Mouse (Mus musculus): ENCODE results near the gene Cers5. TPM values are rescaled to one million over a fixed set of nuclear protein-coding genes. Genes with fewer than 3 reads are reported as not detected.
"Not testable (repeated sequence)": the region's sequence is repeated elsewhere in the genome, so short reads cannot be mapped to it uniquely, and the experiment has no call there.

The Cers5 gene
- total RNA-seq, 2 experiments from 2014 or later, result 29.6 to 30.2 TPM

DNA sequence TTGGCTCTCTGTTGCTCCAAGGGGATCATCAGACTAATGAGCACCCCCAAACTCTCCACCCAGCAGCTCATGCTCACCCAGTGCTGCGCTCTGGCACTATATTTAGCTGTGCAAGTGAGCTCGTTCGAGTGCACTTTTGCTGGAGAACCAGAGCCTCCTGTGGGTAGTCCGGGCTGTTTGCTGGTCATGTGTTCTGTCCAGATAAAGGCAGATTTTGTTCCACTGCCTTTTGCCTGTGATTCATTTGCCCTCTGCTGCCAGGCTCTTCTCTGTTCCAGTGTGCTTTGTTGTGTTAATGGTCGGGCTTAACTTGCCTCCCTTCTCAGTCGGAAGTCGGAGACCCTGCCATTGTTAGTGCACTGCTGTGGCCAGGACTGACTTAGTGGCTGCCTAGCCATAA, 67.8 kb downstream of the Cers5 start:
- no peak for DNase-seq

GRCm38 (mm10) chr15:99704041-99704681, 68.5 kb downstream of the Cers5 start:
- DNase-seq, result peak in 1 of 2 experiments; percentile 59

DNA sequence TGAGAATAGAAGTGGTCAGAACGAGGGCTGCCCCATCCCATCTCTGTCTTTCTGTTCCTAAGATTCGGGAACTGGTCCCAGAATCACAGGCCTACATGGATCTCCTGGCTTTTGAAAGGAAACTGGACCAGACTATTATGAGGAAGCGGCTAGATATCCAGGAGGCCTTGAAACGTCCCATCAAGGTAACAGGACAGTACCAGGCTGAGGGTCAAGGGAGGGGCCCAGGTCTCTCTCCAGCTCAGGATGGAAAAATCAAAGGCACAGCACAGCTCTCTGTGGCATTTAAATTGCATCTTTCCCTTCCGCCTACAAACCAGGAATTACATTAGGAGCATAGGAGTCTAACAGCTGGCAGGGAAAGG, 69.0 kb downstream of the Cers5 start:
- no peak for DNase-seq

GRCm38 (mm10) chr15:99703104-99703503, 69.6 kb downstream of the Cers5 start:
- DNase-seq, result no peak

GRCm38 (mm10) chr15:99701999-99702900, 70.4 kb downstream of the Cers5 start, which contains the start of gene Smarcd1:
Smarcd1 (plus strand) TSS chr15:99702129.
- peak; percentile 94 for DNase-seq

DNA sequence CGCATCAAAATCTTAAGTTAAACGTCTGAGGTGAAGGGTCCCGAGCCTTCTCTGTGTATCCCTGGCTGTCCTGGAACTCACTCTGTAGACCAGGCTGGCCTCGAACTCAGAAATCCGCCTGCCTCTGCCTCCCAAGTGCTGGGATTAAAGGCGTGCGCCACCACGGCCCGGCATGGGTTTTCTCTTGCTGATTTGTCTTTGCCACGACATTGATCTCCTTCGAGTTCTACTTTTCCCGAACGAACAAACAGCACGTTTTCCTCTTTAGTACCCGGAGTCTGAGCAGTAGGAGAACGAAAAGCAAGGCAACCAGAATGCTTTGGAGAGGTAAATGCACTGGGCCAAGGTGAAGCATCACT, 71.1 kb downstream of the Cers5 start:
- not testable (repeated sequence) for DNase-seq

- DNase-seq, result no peak
These were observed 72.2 kb downstream of the Cers5 start for GRCm38 (mm10) chr15:99700219-99701106.

DNA sequence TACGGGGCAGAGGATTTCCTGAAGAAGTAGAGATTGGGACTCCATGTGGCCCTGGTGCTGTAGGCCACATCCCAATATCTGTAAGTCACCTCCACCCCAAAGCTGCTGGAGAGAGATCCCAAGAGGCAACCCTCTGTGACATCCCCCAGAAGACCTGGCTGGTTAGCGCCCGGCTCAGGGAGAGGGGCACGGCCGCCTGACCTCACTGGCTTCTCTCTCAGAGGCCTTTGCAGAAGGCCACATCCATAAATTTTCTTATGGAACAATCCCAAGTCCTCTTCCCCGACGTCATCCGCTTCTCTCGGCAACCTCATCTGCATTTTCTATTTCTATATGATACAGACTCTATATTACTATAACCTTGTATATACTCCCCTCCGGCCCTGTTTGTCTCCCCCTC, 73.0 kb downstream of the Cers5 start:
- DNase-seq, result no peak

GRCm38 (mm10) chr15:99698533-99699085, 74.1 kb downstream of the Cers5 start:
- no peak for DNase-seq

DNA sequence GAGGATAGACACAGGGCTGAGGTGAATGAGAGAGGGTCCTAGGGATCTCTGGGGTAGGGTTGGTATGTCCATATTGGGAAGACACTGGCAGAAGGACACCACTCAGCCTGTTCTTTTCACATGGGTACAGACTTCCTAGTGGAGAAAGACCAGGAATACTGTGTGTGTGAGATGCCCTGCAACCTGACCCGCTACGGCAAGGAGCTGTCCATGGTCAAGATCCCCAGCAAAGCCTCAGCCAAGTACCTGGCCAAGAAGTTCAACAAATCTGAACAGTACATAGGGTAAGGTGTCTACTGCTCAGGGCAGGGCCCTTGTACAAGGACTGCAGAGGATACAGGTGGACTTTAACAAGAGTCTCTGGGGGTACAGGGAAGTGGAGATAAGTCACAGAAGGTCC, 75.4 kb downstream of the Cers5 start:
- DNase-seq, result no peak

DNA sequence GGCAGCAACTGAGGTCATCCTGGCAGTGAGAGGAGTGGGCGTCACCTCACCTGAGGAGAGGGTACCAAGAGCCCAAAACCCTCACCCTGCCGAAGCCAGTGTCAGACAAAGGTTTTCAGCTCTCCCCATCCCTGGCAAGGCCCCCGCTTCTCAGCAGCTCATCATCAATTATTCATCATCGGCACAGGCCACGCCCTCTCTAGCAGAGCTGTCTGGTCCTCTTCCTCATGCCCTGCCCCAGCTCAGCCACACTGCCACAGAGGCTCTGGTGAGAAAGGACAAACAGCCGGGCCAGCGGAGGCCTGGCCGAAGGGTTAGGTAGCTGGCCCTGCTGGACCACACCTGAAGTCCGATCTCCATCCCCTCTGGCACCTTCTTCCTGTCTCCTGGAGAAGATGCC, 80.7 kb downstream of the Cers5 start:
- no peak for DNase-seq

DNA sequence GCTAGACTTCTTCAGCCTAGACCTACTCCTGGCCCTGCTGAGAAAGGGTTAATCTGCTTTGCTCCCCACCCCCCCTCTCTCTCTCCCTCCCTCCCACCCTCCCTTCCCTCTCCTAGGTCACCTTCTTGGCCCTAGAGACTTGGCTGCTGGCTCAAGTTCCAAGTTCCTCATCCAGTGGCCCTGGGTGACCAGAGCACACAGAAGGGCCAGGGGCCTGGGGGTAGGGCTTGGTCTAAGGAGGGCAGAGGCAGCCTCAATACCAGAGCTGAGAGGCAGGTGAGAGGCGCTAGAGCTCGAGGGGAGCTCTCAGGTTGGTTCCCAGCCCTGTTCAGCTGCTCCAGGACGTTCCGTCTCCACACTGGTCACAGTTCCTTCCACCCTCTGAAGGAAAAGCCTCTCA, 81.8 kb downstream of the Cers5 start:
- no peak for DNase-seq

- peak in 1 of 2 experiments; percentile 58 for DNase-seq
These were observed 84.0 kb downstream of the Cers5 start for GRCm38 (mm10) chr15:99688712-99689111.

Other genes starting within 250 kb of the Cers5 start
- 100 to 1,000 TPM; 373 to 394 TPM for gene Faim2, start 244.7 kb downstream of the Cers5 start, total RNA-seq (2021)
- gene Aqp2, start 193.8 kb downstream of the Cers5 start, total RNA-seq (2021), result not detected
- not detected for gene Aqp5, start 182.1 kb downstream of the Cers5 start, total RNA-seq (2021)
- under 1 TPM in 1 of 2 experiments, not detected in 1; 0.25 TPM for gene Aqp6, start 171.5 kb downstream of the Cers5 start, total RNA-seq (2021)
- gene Racgap1, start 121.2 kb downstream of the Cers5 start, total RNA-seq (2021), result 1 to 10 TPM; 5.2 TPM
- gene Asic1, start 102.5 kb downstream of the Cers5 start, total RNA-seq (2021), result 10 to 100 TPM; 34.4 to 36.3 TPM
- 100 to 1,000 TPM; 106 to 109 TPM for gene Smarcd1, start 70.8 kb downstream of the Cers5 start, total RNA-seq (2021)
- gene Gm17349, start 67.4 kb downstream of the Cers5 start, total RNA-seq (2021), result 1 to 10 TPM; 4.1 to 6.3 TPM
- gene Gpd1, start 55.4 kb downstream of the Cers5 start, total RNA-seq (2021), result 100 to 1,000 TPM; 135 to 146 TPM
- 100 to 1,000 TPM; 122 to 134 TPM for gene Cox14, start 47.3 kb downstream of the Cers5 start, total RNA-seq (2021)
- gene Lima1, start 102.6 kb upstream of the Cers5 start, total RNA-seq (2021), result 10 to 100 TPM; 11.6 to 12.4 TPM
- gene Fam186a, start 194.2 kb upstream of the Cers5 start, total RNA-seq (2021), result under 1 TPM; 0.05 to 0.07 TPM
- 10 to 100 TPM; 46.6 to 52.1 TPM for gene Larp4, start 197.2 kb upstream of the Cers5 start, total RNA-seq (2021)

Measured in layer of hippocampus, postnatal 36 days (tissue).